Mouse (Mus musculus): ENCODE data around the gene Vmn2r24. TPM values are rescaled to one million over a fixed set of nuclear protein-coding genes. Genes with fewer than 3 reads are reported as not detected.

Vmn2r24 gene
- not detected for polyA plus RNA-seq (2012; fragmentation: generic; extraction: Trizol)

GRCm38 (mm10) chr6:123778579-123778978 is at the start of gene Vmn2r24:
Vmn2r24 (plus strand) TSS chr6:123778879.

GRCm38 (mm10) chr6:123853363-123853762 is 74.7 kb downstream of the Vmn2r24 start, which contains the start of gene Vmn2r25:
Vmn2r25 (minus strand) TSS chr6:123853463.

Other genes with a start within 250 kb of the Vmn2r24 start
- not detected for gene Vmn2r21, start 245.5 kb upstream of the Vmn2r24 start, polyA plus RNA-seq (2012; fragmentation: generic; extraction: Trizol)
- not detected for gene Vmn2r22, start 128.2 kb upstream of the Vmn2r24 start, polyA plus RNA-seq (2012; fragmentation: generic; extraction: Trizol)
- gene Vmn2r23, start 76.2 kb upstream of the Vmn2r24 start, polyA plus RNA-seq (2012; fragmentation: generic; extraction: Trizol): not detected
- gene Vmn2r25, start 74.6 kb downstream of the Vmn2r24 start, polyA plus RNA-seq (2012; fragmentation: generic; extraction: Trizol): not detected
- not detected for gene Vmn2r26, start 245.7 kb downstream of the Vmn2r24 start, polyA plus RNA-seq (2012; fragmentation: generic; extraction: Trizol)

All from C3H10T1/2 (cell line).